In the genomic region with DNA sequence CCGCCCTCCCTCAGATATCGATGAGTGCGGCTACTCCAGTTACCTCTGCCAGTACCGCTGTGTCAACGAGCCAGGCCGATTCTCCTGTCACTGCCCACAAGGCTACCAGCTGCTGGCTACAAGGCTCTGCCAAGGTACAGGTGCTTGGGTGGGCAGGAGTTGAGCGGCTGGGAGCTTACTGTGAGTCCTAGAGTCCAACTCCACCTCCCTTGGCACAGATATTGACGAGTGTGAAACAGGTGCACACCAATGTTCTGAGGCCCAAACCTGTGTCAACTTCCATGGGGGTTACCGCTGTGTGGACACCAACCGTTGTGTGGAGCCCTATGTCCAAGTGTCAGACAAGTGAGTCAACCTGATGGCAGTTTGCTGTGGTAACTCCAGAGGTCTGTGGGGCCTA, we compare ENCODE assay signal across 6 mouse cellular contexts.
"Had no signal": no experiment of that assay in that cellular context is flagged by ENCODE, and none has a peak within 500 bp of the region (broad histone marks: within the 10 kb centered on the region; RNA-seq: fewer than 3 reads in every experiment).

No protein-coding gene starts in this region.

- DNase-seq: kidney, adult 8-10 months; layer of hippocampus, adult 9-11 months; lung, postnatal 14 days; retina, postnatal 1 day; right cerebral cortex, postnatal 4 days; spleen, adult 18-20 months had no signal
